Mouse (Mus musculus): Measurements from ENCODE around the gene Rai1. TPM values are rescaled to one million over a fixed set of nuclear protein-coding genes. Genes with fewer than 3 reads are reported as not detected.

Rai1 gene
- polyA plus RNA-seq, 1 experiment from 2014 or later: 31.2 TPM

- H3K4me1 ChIP-seq (replicated peaks; ENCODE audit: control insufficient read depth, insufficient read depth, low read length): peaks cover 46% of the 10 kb centered on the region
- no peak for DNase-seq (ENCODE audit: low spot score)
These were observed 108.5 kb downstream of the Rai1 start for GRCm38 (mm10) chr11:60213266-60213665.

GRCm38 (mm10) chr11:60216671-60217070 is 111.9 kb downstream of the Rai1 start:
- Histone ChIP-seq H3K27ac (ENCODE audit: low read depth) (no peak overlapping the region), H3K4me2 (ENCODE audit: low read length) (no peak overlapping the region), H3K36me3 (ENCODE audit: control insufficient read depth, insufficient read depth, low read length) (peaks cover 14% of the 10 kb centered on the region; the same call in 1 of the 2 replicates), H3K27me3 (replicated peaks; ENCODE audit: control insufficient read depth, insufficient read depth, low read length) (no peaks in the 10 kb centered on the region), H3K4me3 (ENCODE audit: low read depth, low read length) (no peak overlapping the region), H3K9me3 (ENCODE audit: control insufficient read depth, low read length) (no peaks in the 10 kb centered on the region), H3K4me1 (replicated peaks; ENCODE audit: control insufficient read depth, insufficient read depth, low read length) (peaks cover 32% of the 10 kb centered on the region), H3K9ac (ENCODE audit: low read length) (no peak overlapping the region)
- no peak for DNase-seq (ENCODE audit: low spot score)
- 73% methylated on average over 1 of the region's 1 CpGs for WGBS
- ATAC-seq (replicated peaks; ENCODE audit: low FRiP score, low TSS enrichment, low read depth): no peak

More at GRCm38 (mm10) chr11:60213266-60213665, 108.5 kb downstream of the Rai1 start:
- no peak overlapping the region for H3K4me2 ChIP-seq (ENCODE audit: low read length)
- WGBS: 83% methylated on average over 6 of the region's 6 CpGs
- no peak overlapping the region for H3K27ac ChIP-seq (ENCODE audit: low read depth)
- no peaks in the 10 kb centered on the region for H3K9me3 ChIP-seq (ENCODE audit: control insufficient read depth, low read length)
- H3K4me3 ChIP-seq (ENCODE audit: low read depth, low read length): no peak overlapping the region
- no peaks in the 10 kb centered on the region for H3K27me3 ChIP-seq (replicated peaks; ENCODE audit: control insufficient read depth, insufficient read depth, low read length)
- H3K36me3 ChIP-seq (ENCODE audit: control insufficient read depth, insufficient read depth, low read length): peaks cover 7% of the 10 kb centered on the region; the same call in 1 of the 2 replicates
- ATAC-seq (replicated peaks; ENCODE audit: low FRiP score, low TSS enrichment, low read depth): no peak
- H3K9ac ChIP-seq (ENCODE audit: low read length): no peak overlapping the region

GRCm38 (mm10) chr11:60217467-60217866 is 112.7 kb downstream of the Rai1 start:
- H3K4me3 ChIP-seq (ENCODE audit: low read depth, low read length): no peak overlapping the region
- WGBS: 85% methylated on average over 7 of the region's 7 CpGs
- no peak overlapping the region for H3K9ac ChIP-seq (ENCODE audit: low read length)
- H3K9me3 ChIP-seq (ENCODE audit: control insufficient read depth, low read length): no peaks in the 10 kb centered on the region
- H3K36me3 ChIP-seq (ENCODE audit: control insufficient read depth, insufficient read depth, low read length): peaks cover 14% of the 10 kb centered on the region; the same call in 1 of the 2 replicates
- ATAC-seq (replicated peaks; ENCODE audit: low FRiP score, low TSS enrichment, low read depth) (no peak), DNase-seq (ENCODE audit: low spot score) (no peak)
- H3K27ac ChIP-seq (ENCODE audit: low read depth): no peak overlapping the region
- H3K4me2 ChIP-seq (ENCODE audit: low read length): no peak overlapping the region
- H3K4me1 ChIP-seq (replicated peaks; ENCODE audit: control insufficient read depth, insufficient read depth, low read length): peaks cover 24% of the 10 kb centered on the region
- no peaks in the 10 kb centered on the region for H3K27me3 ChIP-seq (replicated peaks; ENCODE audit: control insufficient read depth, insufficient read depth, low read length)

- Histone ChIP-seq H3K36me3 (ENCODE audit: control insufficient read depth, insufficient read depth, low read length) (peaks cover 14% of the 10 kb centered on the region; the same call in 1 of the 2 replicates), H3K9me3 (ENCODE audit: control insufficient read depth, low read length) (no peaks in the 10 kb centered on the region), H3K4me1 (replicated peaks; ENCODE audit: control insufficient read depth, insufficient read depth, low read length) (peaks cover 28% of the 10 kb centered on the region), H3K27me3 (replicated peaks; ENCODE audit: control insufficient read depth, insufficient read depth, low read length) (no peaks in the 10 kb centered on the region), H3K4me3 (ENCODE audit: low read depth, low read length) (peak overlapping the region; percentile 88), H3K27ac (ENCODE audit: low read depth) (peak overlapping the region; percentile 87), H3K4me2 (ENCODE audit: low read length) (peak overlapping the region; percentile 85), H3K9ac (ENCODE audit: low read length) (peak overlapping the region; percentile 86)
- 20% methylated on average over 8 of the region's 8 CpGs for WGBS
- DNase-seq (ENCODE audit: low spot score): no peak
- no peak for ATAC-seq (replicated peaks; ENCODE audit: low FRiP score, low TSS enrichment, low read depth)
These were observed 114.8 kb downstream of the Rai1 start for GRCm38 (mm10) chr11:60219609-60220008.

GRCm38 (mm10) chr11:60220291-60220804 is 115.5 kb downstream of the Rai1 start:
- Histone ChIP-seq H3K4me1 (replicated peaks; ENCODE audit: control insufficient read depth, insufficient read depth, low read length) (peaks cover 28% of the 10 kb centered on the region), H3K4me3 (ENCODE audit: low read depth, low read length) (peak overlapping the region; percentile 88), H3K4me2 (ENCODE audit: low read length) (peak overlapping the region; percentile 85), H3K27me3 (replicated peaks; ENCODE audit: control insufficient read depth, insufficient read depth, low read length) (no peaks in the 10 kb centered on the region), H3K9me3 (ENCODE audit: control insufficient read depth, low read length) (no peaks in the 10 kb centered on the region), H3K27ac (ENCODE audit: low read depth) (peak overlapping the region; percentile 87), H3K9ac (ENCODE audit: low read length) (peak overlapping the region; percentile 86), H3K36me3 (ENCODE audit: control insufficient read depth, insufficient read depth, low read length) (peaks cover 14% of the 10 kb centered on the region; the same call in 1 of the 2 replicates)
- DNase-seq (ENCODE audit: low spot score): peak; percentile 99
- WGBS: under 1% methylated on average over 46 of the region's 46 CpGs
- ATAC-seq (replicated peaks; ENCODE audit: low FRiP score, low TSS enrichment, low read depth): peak; percentile 73

GRCm38 (mm10) chr11:60221425-60221824 is 116.6 kb downstream of the Rai1 start:
- H3K9ac ChIP-seq (ENCODE audit: low read length): no peak overlapping the region
- H3K36me3 ChIP-seq (ENCODE audit: control insufficient read depth, insufficient read depth, low read length): peaks cover 14% of the 10 kb centered on the region; the same call in 1 of the 2 replicates
- ATAC-seq (replicated peaks; ENCODE audit: low FRiP score, low TSS enrichment, low read depth) (no peak), DNase-seq (ENCODE audit: low spot score) (no peak)
- WGBS: 77% methylated on average over 6 of the region's 6 CpGs
- no peaks in the 10 kb centered on the region for H3K27me3 ChIP-seq (replicated peaks; ENCODE audit: control insufficient read depth, insufficient read depth, low read length)
- no peak overlapping the region for H3K27ac ChIP-seq (ENCODE audit: low read depth)
- peaks cover 28% of the 10 kb centered on the region for H3K4me1 ChIP-seq (replicated peaks; ENCODE audit: control insufficient read depth, insufficient read depth, low read length)
- H3K4me2 ChIP-seq (ENCODE audit: low read length): no peak overlapping the region
- H3K9me3 ChIP-seq (ENCODE audit: control insufficient read depth, low read length): no peaks in the 10 kb centered on the region
- no peak overlapping the region for H3K4me3 ChIP-seq (ENCODE audit: low read depth, low read length)

GRCm38 (mm10) chr11:60222085-60222468 is 117.3 kb downstream of the Rai1 start:
- peak overlapping the region; percentile 77; the same call in 1 of the 2 replicates for H3K27ac ChIP-seq (ENCODE audit: low read depth)
- DNase-seq (ENCODE audit: low spot score): no peak

GRCm38 (mm10) chr11:60222469-60223236 is 117.8 kb downstream of the Rai1 start, which contains the start of gene Srebf1:
Gene Srebf1, minus strand, starts transcription at chr11:60222581.
- no peaks in the 10 kb centered on the region for H3K9me3 ChIP-seq (ENCODE audit: control insufficient read depth, low read length)
- peak within 1 kb of the TSS; percentile 77 for H3K27ac ChIP-seq (ENCODE audit: low read depth)
- ATAC-seq (replicated peaks; ENCODE audit: low FRiP score, low TSS enrichment, low read depth) (peak; percentile 79), DNase-seq (ENCODE audit: low spot score) (peak; percentile 89)
- H3K27me3 ChIP-seq (replicated peaks; ENCODE audit: control insufficient read depth, insufficient read depth, low read length): no peaks in the 10 kb centered on the region
- H3K4me1 ChIP-seq (replicated peaks; ENCODE audit: control insufficient read depth, insufficient read depth, low read length): peaks cover 24% of the 10 kb centered on the region
- H3K4me2 ChIP-seq (ENCODE audit: low read length): peak within 1 kb of the TSS; percentile 77
- peaks cover 13% of the 10 kb centered on the region; the same call in 1 of the 2 replicates for H3K36me3 ChIP-seq (ENCODE audit: control insufficient read depth, insufficient read depth, low read length)
- peak within 1 kb of the TSS; percentile 47 for H3K9ac ChIP-seq (ENCODE audit: low read length)
- 5% methylated on average over 46 of the region's 46 CpGs for WGBS
- H3K4me3 ChIP-seq (ENCODE audit: low read depth, low read length): peak within 1 kb of the TSS; percentile 39

More at GRCm38 (mm10) chr11:60222085-60222468, 117.3 kb downstream of the Rai1 start:
- 38% methylated on average over 3 of the region's 3 CpGs for WGBS
- Histone ChIP-seq H3K36me3 (ENCODE audit: control insufficient read depth, insufficient read depth, low read length) (peaks cover 14% of the 10 kb centered on the region; the same call in 1 of the 2 replicates), H3K4me3 (ENCODE audit: low read depth, low read length) (peak overlapping the region; percentile 39), H3K4me1 (replicated peaks; ENCODE audit: control insufficient read depth, insufficient read depth, low read length) (peaks cover 25% of the 10 kb centered on the region), H3K9me3 (ENCODE audit: control insufficient read depth, low read length) (no peaks in the 10 kb centered on the region), H3K9ac (ENCODE audit: low read length) (peak overlapping the region; percentile 47), H3K4me2 (ENCODE audit: low read length) (peak overlapping the region; percentile 77), H3K27me3 (replicated peaks; ENCODE audit: control insufficient read depth, insufficient read depth, low read length) (no peaks in the 10 kb centered on the region)
- no peak for ATAC-seq (replicated peaks; ENCODE audit: low FRiP score, low TSS enrichment, low read depth)

All from intestine, embryonic 14.5 days (tissue).